Mouse (Mus musculus) ES-E14 (cell line): ENCODE results near the gene Glycam1. TPM values are rescaled to one million over a fixed set of nuclear protein-coding genes. Genes with fewer than 3 reads are reported as not detected.

ENCODE experiments used
- DNase-seq: peaks from one replicate; pipeline ENCODE4 v3.0.0-alpha.2; 2013; ENCODE audit warnings: low read depth, low spot score
- H3K27ac ChIP-seq: 2 replicates; pipeline ENCODE4 v1.5.1; 2012; ENCODE audit warnings: low read depth, mild to moderate bottlenecking, low read length, moderate library complexity, mixed read lengths; ENCODE audit not compliant: poor library complexity, insufficient read depth, severe bottlenecking
- H3K36me3 ChIP-seq: 2 replicates; pipeline ENCODE4 v1.6.1; 2012; ENCODE audit warnings: mild to moderate bottlenecking, low read length, moderate library complexity, mixed read lengths; ENCODE audit not compliant: control insufficient read depth, poor library complexity, insufficient read depth, severe bottlenecking
- H3K4me1 ChIP-seq, 2 experiments: fragments of 150-350 bp in 1 of 2; sonication (generic) in 1 of 2; 2 replicates each; pipeline ENCODE4 v1.6.1; 2012; ENCODE audit warnings: low read length in 2 of 2, mild to moderate bottlenecking in 1 of 2, mixed read lengths in 1 of 2; ENCODE audit not compliant: control insufficient read depth in 2 of 2, insufficient read depth in 2 of 2, poor library complexity in 1 of 2
- H3K4me3 ChIP-seq, 2 experiments: fragments of 150-350 bp in 1 of 2; sonication (generic) in 1 of 2; 2 replicates each; pipeline ENCODE4 v1.5.1; 2012; ENCODE audit warnings: low read length in 2 of 2, low read depth in 1 of 2, mild to moderate bottlenecking in 1 of 2, mixed read lengths in 1 of 2; ENCODE audit not compliant: insufficient read depth in 1 of 2, poor library complexity in 1 of 2, severe bottlenecking in 1 of 2
- H3K9ac ChIP-seq: 2 replicates; pipeline ENCODE4 v1.6.1; 2012; ENCODE audit warnings: low read depth, mild to moderate bottlenecking, low read length, mixed read lengths; ENCODE audit not compliant: poor library complexity, insufficient read depth, severe bottlenecking
- H3K9me3 ChIP-seq: fragments of 150-350 bp; sonication (generic); 2 replicates; pipeline ENCODE4 v1.6.1; 2012; ENCODE audit warnings: low read depth, mild to moderate bottlenecking, low read length; ENCODE audit not compliant: control insufficient read depth, insufficient read depth
- CHD2 ChIP-seq: IDR thresholded peaks from 2 replicates; pipeline ENCODE4 v1.6.1; 2014; ENCODE audit warnings: mild to moderate bottlenecking, low read depth, low read length, inconsistent platforms
- HCFC1 ChIP-seq: IDR thresholded peaks from 2 replicates; pipeline ENCODE4 v1.6.1; 2012; ENCODE audit warnings: low read length, inconsistent platforms, borderline replicate concordance; ENCODE audit not compliant: insufficient read depth
- MAFK ChIP-seq: IDR thresholded peaks from 2 replicates; pipeline ENCODE4 v1.6.1; 2014; ENCODE audit warnings: mild to moderate bottlenecking, low read depth, low read length, inconsistent platforms; ENCODE audit not compliant: insufficient read depth
- ZC3H11A ChIP-seq: IDR thresholded peaks from 2 replicates; pipeline ENCODE4 v1.6.1; 2012; ENCODE audit warnings: low read depth, mild to moderate bottlenecking, inconsistent platforms, low read length, borderline replicate concordance
- ZNF384 ChIP-seq: IDR thresholded peaks from 2 replicates; pipeline ENCODE4 v1.6.1; 2012; ENCODE audit warnings: low read depth, low read length, inconsistent platforms
- in situ Hi-C, 2 experiments: fragments of 600-800 bp; cut with MboI; formaldehyde crosslinking; loops; one replicate each; pipeline ENCODE4 v1.15.1; 2025; ENCODE audit warnings: low sequenced_read_pairs in 2 of 2, inconsistent platforms in 1 of 2; ENCODE audit not compliant: unreplicated experiment in 2 of 2
- total RNA-seq: library from RNA; depleted of rRNA; stranded (reverse); fragments of 300-350 nt; gene quantifications from 2 replicates; pipeline ENCODE4 v1.2.3, GENCODE M21; 2012

The Glycam1 gene
- total RNA-seq, 1 experiment = not detected

DNA sequence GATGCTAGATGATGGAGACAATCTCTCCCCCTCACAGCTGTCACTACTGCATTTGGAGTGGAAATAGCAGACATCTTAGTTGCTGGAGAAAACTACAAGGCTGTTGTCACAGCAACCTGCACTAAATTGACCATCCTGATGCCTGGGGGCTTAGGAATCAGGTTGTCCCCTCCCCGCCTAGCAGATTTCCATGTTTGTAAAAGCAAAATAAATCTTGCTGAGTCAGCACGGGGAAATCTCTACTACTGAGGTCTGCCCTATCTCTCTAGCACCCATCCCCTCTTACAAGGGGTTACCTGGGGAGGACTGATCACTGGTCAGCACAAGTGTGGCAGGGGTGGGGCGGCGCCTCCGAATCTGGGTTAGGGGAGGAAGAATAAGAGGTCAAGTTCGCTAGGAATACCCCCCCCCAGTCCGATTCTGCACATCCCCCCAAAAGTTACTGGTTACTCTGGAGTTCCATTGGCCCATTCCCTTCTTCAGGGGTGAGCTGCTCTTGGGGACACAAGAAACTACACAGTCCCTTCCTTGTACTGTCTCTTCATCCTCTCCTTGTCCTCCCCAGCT lies 30.7 kb downstream of the Glycam1 start:
- H3K27ac ChIP-seq = no peak overlapping the region
- peaks cover 0 to 19% of the 10 kb centered on the region in 2 experiments; a peak in 2 of 4 replicates for H3K4me1 ChIP-seq
- H3K9me3 ChIP-seq = no peaks in the 10 kb centered on the region
- H3K9ac ChIP-seq = no peak overlapping the region
- no peaks in the 10 kb centered on the region; the same call in 1 of the 2 replicates for H3K36me3 ChIP-seq
- DNase-seq = no peak
- in situ Hi-C loops = no loop called here
- TF ChIP-seq MAFK (peak; percentile 97), ZNF384 (no peak)
- no peak overlapping the region for H3K4me3 ChIP-seq

DNA sequence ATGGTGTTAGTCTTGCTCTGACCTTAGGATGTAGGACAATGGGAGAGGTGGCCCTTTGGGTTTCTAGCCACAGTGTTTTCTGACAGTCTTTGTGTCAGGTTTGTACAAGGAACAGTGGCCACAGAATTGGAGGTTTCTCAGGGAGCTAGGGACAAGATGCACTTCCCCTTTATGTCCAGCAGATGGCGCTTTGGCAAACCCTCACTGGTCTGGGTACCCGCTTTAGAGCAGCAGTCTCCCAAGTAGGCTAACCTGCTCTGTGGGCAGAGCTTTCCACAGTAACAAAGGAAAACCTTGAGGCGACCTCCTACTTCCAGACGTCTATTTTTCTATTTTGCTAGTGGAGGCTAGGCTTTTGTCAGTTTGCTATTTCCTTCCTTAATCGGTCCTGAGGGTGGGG lies 34.5 kb downstream of the Glycam1 start:
- Histone ChIP-seq H3K4me3 (no peak overlapping the region), H3K9me3 (no peaks in the 10 kb centered on the region)
- in situ Hi-C loops = no loop called here

GRCm38 (mm10) chr15:103523156-103523555 lies 41.7 kb downstream of the Glycam1 start:
- no peaks in the 10 kb centered on the region for H3K9me3 ChIP-seq
- no peak overlapping the region for H3K27ac ChIP-seq
- in situ Hi-C loops = no loop called here
- TF ChIP-seq ZNF384 = no peak
- TF ChIP-seq ZC3H11A = no peak
- no peak for TF ChIP-seq CHD2
- TF ChIP-seq MAFK = no peak
- no peak for TF ChIP-seq HCFC1
- H3K9ac ChIP-seq = no peak overlapping the region
- no peak for DNase-seq
- no peak overlapping the region for H3K4me3 ChIP-seq
- H3K4me1 ChIP-seq = peaks cover 12 to 37% of the 10 kb centered on the region in 2 experiments; a peak in 3 of 4 replicates
- peaks cover 20% of the 10 kb centered on the region; the same call in 1 of the 2 replicates for H3K36me3 ChIP-seq

More for the DNA sequence above, 34.5 kb downstream of the Glycam1 start:
- no peak overlapping the region for H3K9ac ChIP-seq
- H3K27ac ChIP-seq = no peak overlapping the region
- peaks cover 0 to 10% of the 10 kb centered on the region in 2 experiments; a peak in 1 of 4 replicates for H3K4me1 ChIP-seq
- peaks cover 12% of the 10 kb centered on the region; the same call in 1 of the 2 replicates for H3K36me3 ChIP-seq
- TF ChIP-seq ZC3H11A (peak; percentile 46; the same call in 1 of the 2 replicates), HCFC1 (no peak)
- peak; percentile 68 for DNase-seq

DNA sequence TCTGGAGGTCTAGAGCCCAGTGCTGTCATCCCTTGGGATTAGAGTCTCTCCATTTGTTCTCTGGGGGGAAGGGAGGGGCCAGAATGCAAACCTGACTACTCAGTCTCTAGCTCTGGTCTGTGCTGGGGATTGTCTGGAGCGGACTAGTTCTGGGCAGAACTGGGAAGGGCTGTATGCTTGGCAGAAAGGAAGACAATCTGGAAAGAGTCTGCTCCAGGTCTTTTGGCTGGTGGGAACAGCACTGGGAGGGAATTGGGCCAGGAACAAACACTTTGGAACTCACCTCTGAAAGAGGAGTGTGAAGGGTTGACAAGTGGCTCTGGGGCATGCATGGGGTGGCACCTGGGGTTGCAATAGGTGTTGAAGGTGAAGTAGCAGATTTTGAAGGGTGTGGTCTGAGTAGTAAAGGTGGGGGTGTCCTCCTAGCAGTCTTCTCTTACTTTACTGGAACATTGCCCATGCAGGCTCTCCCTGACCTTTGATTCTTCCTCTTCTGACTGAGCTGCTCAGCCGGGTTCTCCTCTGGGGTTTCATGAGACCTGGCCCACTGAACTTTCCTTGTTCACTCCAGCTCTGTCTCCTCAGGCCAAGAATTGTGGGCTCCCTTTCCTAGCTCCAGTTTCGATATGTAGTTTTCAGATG lies 42.3 kb downstream of the Glycam1 start:
- TF ChIP-seq MAFK = no peak
- no peak for TF ChIP-seq ZC3H11A
- TF ChIP-seq CHD2 = no peak
- TF ChIP-seq HCFC1 = no peak
- no peak for TF ChIP-seq ZNF384
- Histone ChIP-seq H3K9ac (no peak overlapping the region; the same call in 1 of the 2 replicates), H3K4me1 (peaks cover 17 to 38% of the 10 kb centered on the region in 2 experiments; a peak in 3 of 4 replicates), H3K9me3 (no peaks in the 10 kb centered on the region), H3K27ac (peak overlapping the region; percentile 65; the same call in 1 of the 2 replicates), H3K36me3 (peaks cover 18% of the 10 kb centered on the region; the same call in 1 of the 2 replicates), H3K4me3 (peak overlapping the region in 1 of 2 experiments; percentile 5; a peak in 1 of 4 replicates)
- peak; percentile 78 for DNase-seq
- in situ Hi-C loops = no loop called here
